Mouse (Mus musculus) ES-Bruce4 (cell line): ENCODE results near the gene Kalrn.

ENCODE experiments used
- CTCF ChIP-seq: IDR thresholded peaks from one replicate; pipeline ENCODE4 v1.8.1; 2011; ENCODE audit warnings: low read depth, low read length
- EP300 ChIP-seq: IDR thresholded peaks from 2 replicates; pipeline ENCODE4 v1.6.1; 2011; ENCODE audit warnings: low read depth, low read length; ENCODE audit not compliant: insufficient read depth

- TF ChIP-seq CTCF (no peak), EP300 (no peak)
Observed at GRCm38 (mm10) chr16:33923001-33923316, 650.4 kb downstream of the Kalrn start.
